Mouse (Mus musculus): ENCODE results near the gene Cwc27. TPM values are rescaled to one million over a fixed set of nuclear protein-coding genes. Genes with fewer than 3 reads are reported as not detected.

Gene Cwc27
- polyA plus RNA-seq, 1 experiment from 2014 or later = 41.9 TPM

- 75% methylated on average over 1 of the region's 1 CpGs for WGBS (ENCODE audit: missing documents)
- no peak overlapping the region for H3K4me3 ChIP-seq (ENCODE audit: inconsistent target)
- H3K27ac ChIP-seq = no peak overlapping the region
- H3K36me3 ChIP-seq (ENCODE audit: inconsistent target) = no peaks in the 10 kb centered on the region
- no peaks in the 10 kb centered on the region for H3K79me2 ChIP-seq (ENCODE audit: inconsistent target)
Measured at GRCm38 (mm10) chr13:104644185-104644584, 172.8 kb downstream of the Cwc27 start.

GRCm38 (mm10) chr13:104640694-104641454 lies 176.1 kb downstream of the Cwc27 start:
- no peaks in the 10 kb centered on the region for H3K36me3 ChIP-seq (ENCODE audit: inconsistent target)
- no peak overlapping the region for H3K27ac ChIP-seq
- no peaks in the 10 kb centered on the region for H3K79me2 ChIP-seq (ENCODE audit: inconsistent target)
- WGBS (ENCODE audit: missing documents) = 95% methylated on average over 5 of the region's 5 CpGs
- no peak overlapping the region for H3K4me3 ChIP-seq (ENCODE audit: inconsistent target)

- Histone ChIP-seq H3K4me3 (ENCODE audit: inconsistent target) (no peak overlapping the region), H3K79me2 (ENCODE audit: inconsistent target) (no peaks in the 10 kb centered on the region), H3K36me3 (ENCODE audit: inconsistent target) (no peaks in the 10 kb centered on the region), H3K27ac (no peak overlapping the region)
- 93% methylated on average over 3 of the region's 3 CpGs for WGBS (ENCODE audit: missing documents)
Measured at GRCm38 (mm10) chr13:104638988-104639387, 178.0 kb downstream of the Cwc27 start.

GRCm38 (mm10) chr13:104635965-104636462 lies 180.9 kb downstream of the Cwc27 start:
- no peaks in the 10 kb centered on the region for H3K79me2 ChIP-seq (ENCODE audit: inconsistent target)
- 0 out of 2 replicates have a peak, but pooled peaks cover 2% of the 10 kb centered on the region for H3K36me3 ChIP-seq (ENCODE audit: inconsistent target)
- no peak overlapping the region for H3K27ac ChIP-seq
- WGBS (ENCODE audit: missing documents) = 96% methylated on average over 6 of the region's 6 CpGs
- H3K4me3 ChIP-seq (ENCODE audit: inconsistent target) = no peak overlapping the region

- Histone ChIP-seq H3K27ac (no peak overlapping the region), H3K4me3 (ENCODE audit: inconsistent target) (no peak overlapping the region), H3K79me2 (ENCODE audit: inconsistent target) (no peaks in the 10 kb centered on the region), H3K36me3 (ENCODE audit: inconsistent target) (0 out of 2 replicates have a peak, but pooled peaks cover 4% of the 10 kb centered on the region)
- 91% methylated on average over 2 of the region's 2 CpGs for WGBS (ENCODE audit: missing documents)
Measured at GRCm38 (mm10) chr13:104634708-104635107, 182.2 kb downstream of the Cwc27 start.

- Histone ChIP-seq H3K27ac (no peak overlapping the region), H3K36me3 (ENCODE audit: inconsistent target) (0 out of 2 replicates have a peak, but pooled peaks cover 4% of the 10 kb centered on the region), H3K4me3 (ENCODE audit: inconsistent target) (no peak overlapping the region), H3K79me2 (ENCODE audit: inconsistent target) (no peaks in the 10 kb centered on the region)
- 97% methylated on average over 7 of the region's 7 CpGs for WGBS (ENCODE audit: missing documents)
Measured at GRCm38 (mm10) chr13:104632427-104633167, 184.3 kb downstream of the Cwc27 start.

GRCm38 (mm10) chr13:104631621-104632205 lies 185.2 kb downstream of the Cwc27 start:
- Histone ChIP-seq H3K79me2 (ENCODE audit: inconsistent target) (no peaks in the 10 kb centered on the region), H3K36me3 (ENCODE audit: inconsistent target) (0 out of 2 replicates have a peak, but pooled peaks cover 4% of the 10 kb centered on the region), H3K4me3 (ENCODE audit: inconsistent target) (no peak overlapping the region), H3K27ac (no peak overlapping the region)
- WGBS (ENCODE audit: missing documents) = 92% methylated on average over 7 of the region's 7 CpGs

- H3K4me3 ChIP-seq (ENCODE audit: inconsistent target) = no peak overlapping the region
- H3K27ac ChIP-seq = no peak overlapping the region
- 92% methylated on average over 5 of the region's 5 CpGs for WGBS (ENCODE audit: missing documents)
- no peaks in the 10 kb centered on the region for H3K79me2 ChIP-seq (ENCODE audit: inconsistent target)
- H3K36me3 ChIP-seq (ENCODE audit: inconsistent target) = 0 out of 2 replicates have a peak, but pooled peaks cover 4% of the 10 kb centered on the region
Measured at GRCm38 (mm10) chr13:104630808-104631207, 186.1 kb downstream of the Cwc27 start.

GRCm38 (mm10) chr13:104629621-104630020 lies 187.3 kb downstream of the Cwc27 start:
- 0 out of 2 replicates have a peak, but pooled peaks cover 4% of the 10 kb centered on the region for H3K36me3 ChIP-seq (ENCODE audit: inconsistent target)
- H3K4me3 ChIP-seq (ENCODE audit: inconsistent target) = no peak overlapping the region
- H3K27ac ChIP-seq = no peak overlapping the region
- whole genome bisulfite sequencing (ENCODE audit: missing documents) = 63% methylated on average over 11 of the region's 11 CpGs
- no peaks in the 10 kb centered on the region for H3K79me2 ChIP-seq (ENCODE audit: inconsistent target)

GRCm38 (mm10) chr13:104628019-104628418 lies 188.9 kb downstream of the Cwc27 start:
- 97% methylated on average over 4 of the region's 4 CpGs for WGBS (ENCODE audit: missing documents)
- H3K4me3 ChIP-seq (ENCODE audit: inconsistent target) = no peak overlapping the region
- no peaks in the 10 kb centered on the region for H3K79me2 ChIP-seq (ENCODE audit: inconsistent target)
- H3K36me3 ChIP-seq (ENCODE audit: inconsistent target) = 0 out of 2 replicates have a peak, but pooled peaks cover 4% of the 10 kb centered on the region
- no peak overlapping the region for H3K27ac ChIP-seq

GRCm38 (mm10) chr13:104627169-104627909 lies 189.6 kb downstream of the Cwc27 start:
- no peak overlapping the region for H3K27ac ChIP-seq
- 94% methylated on average over 11 of the region's 11 CpGs for WGBS (ENCODE audit: missing documents)
- no peaks in the 10 kb centered on the region for H3K79me2 ChIP-seq (ENCODE audit: inconsistent target)
- H3K36me3 ChIP-seq (ENCODE audit: inconsistent target) = 0 out of 2 replicates have a peak, but pooled peaks cover 4% of the 10 kb centered on the region
- no peak overlapping the region for H3K4me3 ChIP-seq (ENCODE audit: inconsistent target)

- H3K27ac ChIP-seq = no peak overlapping the region
- WGBS (ENCODE audit: missing documents) = 57% methylated on average over 12 of the region's 12 CpGs
- H3K79me2 ChIP-seq (ENCODE audit: inconsistent target) = no peaks in the 10 kb centered on the region
- H3K4me3 ChIP-seq (ENCODE audit: inconsistent target) = no peak overlapping the region
- no peaks in the 10 kb centered on the region for H3K36me3 ChIP-seq (ENCODE audit: inconsistent target)
Measured at GRCm38 (mm10) chr13:104623130-104623891, 193.6 kb downstream of the Cwc27 start.

- Histone ChIP-seq H3K4me3 (ENCODE audit: inconsistent target) (no peak overlapping the region), H3K27ac (no peak overlapping the region), H3K79me2 (ENCODE audit: inconsistent target) (no peaks in the 10 kb centered on the region), H3K36me3 (ENCODE audit: inconsistent target) (no peaks in the 10 kb centered on the region)
- WGBS (ENCODE audit: missing documents) = 90% methylated on average over 6 of the region's 6 CpGs
Measured at GRCm38 (mm10) chr13:104622102-104622743, 194.7 kb downstream of the Cwc27 start.

All from macrophage (primary cell).